Mouse (Mus musculus): ENCODE measurements around the gene Asxl2.

GRCm38 (mm10) chr12:3537616-3538015, 111.0 kb downstream of the Asxl2 start:
- TF ChIP-seq CTCF (IDR thresholded peaks at IDR 0.05; ENCODE audit: control insufficient read depth, insufficient read depth, insufficient replicate concordance, low read depth, low read length) (no peak), POLR2A (IDR thresholded peaks at IDR 0.05; ENCODE audit: control insufficient read depth, low read depth, low read length) (no peak)

Measured in testis, adult 2 months (tissue).